Mouse (Mus musculus) retina, embryonic 14.5 days (tissue): ENCODE measurements at regions not wholly inside any gene's neighbourhood (a gene's known extent, or its start where the extent isn't known, plus 50 kb on each side); places are given as distances from the start of the nearest gene placed in this dataset.

Experiments
- DNase-seq: peaks from one replicate; pipeline ENCODE4 v3.0.0-alpha.2; 2015; ENCODE audit warnings: low spot score

- DNase-seq, result no peak
Observed at GRCm38 (mm10) chr10:25118674-25119670, 188.7 kb downstream of the Akap7 start.

DNA sequence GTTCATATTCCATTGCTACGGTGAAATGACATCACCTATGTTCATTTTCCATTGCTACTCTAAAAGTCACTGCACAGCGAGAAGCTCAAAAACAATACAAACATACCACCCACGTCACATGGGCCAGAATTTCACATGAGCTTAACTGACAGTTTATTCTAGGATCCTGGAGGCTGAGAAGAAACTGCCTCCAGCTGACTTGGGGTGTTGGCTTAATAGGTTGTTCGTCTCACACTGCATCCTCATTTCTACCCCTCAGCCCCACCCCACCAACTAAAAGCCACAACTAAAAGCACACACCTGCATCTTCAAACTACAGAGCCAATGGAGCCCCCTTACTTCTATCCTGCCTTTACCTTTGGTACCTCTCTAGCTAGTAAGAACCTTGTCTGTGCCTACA, 187.0 kb upstream of the Arg1 start:
- no peak for DNase-seq

DNA sequence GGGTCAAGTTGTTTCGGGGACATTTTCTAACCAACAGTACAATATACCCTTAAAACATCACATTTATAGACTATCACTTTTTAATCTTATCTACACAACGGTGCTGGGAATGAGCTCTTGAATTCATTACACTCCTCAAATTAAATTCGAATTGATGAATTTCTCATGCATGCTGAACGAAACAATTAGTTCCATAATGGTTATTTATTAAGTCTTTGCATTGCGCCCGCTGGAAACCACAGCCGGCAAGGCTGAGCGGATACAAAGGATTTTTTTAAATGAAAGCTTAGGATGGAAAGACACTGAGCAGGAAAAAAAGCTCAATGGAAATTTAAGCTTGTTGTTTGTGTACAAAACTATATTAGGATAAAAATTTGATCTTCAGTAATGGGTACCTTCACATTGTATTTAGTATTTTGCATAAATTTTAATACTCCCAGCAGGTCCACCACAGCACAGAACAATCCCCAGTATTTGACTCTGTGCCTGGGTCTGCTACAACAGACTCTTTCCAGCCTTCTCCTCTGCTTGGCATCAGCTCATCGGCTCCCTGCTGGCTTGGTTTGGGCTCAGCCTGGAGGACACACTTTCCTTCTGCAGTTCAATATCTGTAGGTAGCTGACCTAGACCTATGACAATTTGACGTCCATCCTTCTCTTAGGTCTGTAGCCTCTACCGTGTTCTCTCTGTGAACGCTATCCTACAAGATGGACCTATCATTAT, 185.3 kb upstream of the Arg1 start:
- DNase-seq, result peak; percentile 29

- peak; percentile 83 for DNase-seq
Observed at GRCm38 (mm10) chr10:25111636-25112422, 184.5 kb upstream of the Arg1 start.

DNA sequence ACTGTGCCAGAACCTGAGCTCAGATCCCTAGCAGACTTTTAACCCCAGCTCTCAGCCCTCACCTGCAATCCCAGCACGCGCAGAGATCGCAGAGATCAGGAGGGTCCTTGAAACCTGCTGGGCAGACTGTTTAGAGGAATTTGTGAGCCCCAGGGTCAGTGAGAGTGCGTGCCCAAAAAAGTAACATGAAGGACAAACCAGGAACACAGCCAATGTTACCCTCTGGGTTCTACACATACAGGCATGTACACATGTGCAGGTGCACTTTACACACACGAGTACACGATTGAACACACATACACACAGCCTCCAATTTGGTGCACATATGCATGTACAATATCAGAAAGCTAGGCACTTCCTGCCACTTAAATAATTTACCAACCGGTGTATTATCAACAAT, 183.9 kb upstream of the Arg1 start:
- DNase-seq, result no peak

DNA sequence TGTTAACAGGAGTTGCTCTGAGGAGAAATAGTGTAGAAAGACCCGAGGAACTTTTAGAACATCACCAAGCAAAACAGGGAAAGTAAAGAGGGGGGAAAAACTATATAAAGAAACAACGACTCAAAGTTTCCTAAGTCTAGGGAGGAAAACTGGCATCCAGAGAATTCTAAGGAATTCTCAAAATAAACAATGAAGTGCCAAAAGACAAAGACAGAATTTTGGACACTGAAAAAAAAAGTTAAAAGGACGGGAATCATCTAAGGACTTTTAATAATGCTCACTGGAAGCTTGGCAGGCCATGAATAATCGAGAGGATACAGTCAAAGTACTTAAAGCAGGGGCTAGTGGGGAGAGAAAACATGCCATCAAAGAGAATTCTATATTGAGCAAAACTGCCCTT, 170.8 kb upstream of the Arg1 start:
- DNase-seq, result no peak

DNA sequence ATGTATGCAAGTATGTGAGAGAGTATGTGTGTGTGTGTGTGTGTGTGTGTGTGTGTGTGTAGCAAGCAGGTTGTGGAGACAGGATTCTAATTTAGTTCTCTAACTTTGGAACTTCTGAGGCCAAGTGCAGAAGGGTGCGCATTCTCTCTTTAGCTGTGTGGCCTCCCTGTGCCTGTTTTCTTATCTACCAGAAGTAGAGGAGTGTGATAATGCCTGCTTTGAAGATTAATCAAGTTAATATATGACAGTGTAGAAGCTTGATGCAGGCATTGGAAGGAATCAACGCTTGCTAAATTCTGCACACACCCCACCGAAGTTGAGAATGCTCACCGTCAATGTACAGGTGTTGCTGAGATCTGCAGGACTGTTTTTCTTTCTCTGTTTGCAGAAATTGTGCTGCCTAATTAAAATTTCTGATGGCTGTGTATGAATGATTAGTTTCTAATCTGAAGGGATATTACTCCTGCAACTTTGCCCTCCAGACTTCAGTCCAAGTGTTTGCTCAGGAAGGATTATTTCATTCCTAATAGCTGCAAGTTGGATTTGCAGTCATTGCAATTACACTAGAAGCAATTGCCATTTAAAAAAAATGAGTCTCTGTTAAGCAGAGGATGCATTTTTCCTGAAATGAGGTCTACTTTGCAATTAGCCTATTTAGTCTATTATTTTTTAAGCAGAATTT, 162.6 kb upstream of the Arg1 start:
- DNase-seq, result no peak

- DNase-seq, result no peak
Observed at GRCm38 (mm10) chr10:25086745-25087144, 159.5 kb upstream of the Arg1 start.

DNA sequence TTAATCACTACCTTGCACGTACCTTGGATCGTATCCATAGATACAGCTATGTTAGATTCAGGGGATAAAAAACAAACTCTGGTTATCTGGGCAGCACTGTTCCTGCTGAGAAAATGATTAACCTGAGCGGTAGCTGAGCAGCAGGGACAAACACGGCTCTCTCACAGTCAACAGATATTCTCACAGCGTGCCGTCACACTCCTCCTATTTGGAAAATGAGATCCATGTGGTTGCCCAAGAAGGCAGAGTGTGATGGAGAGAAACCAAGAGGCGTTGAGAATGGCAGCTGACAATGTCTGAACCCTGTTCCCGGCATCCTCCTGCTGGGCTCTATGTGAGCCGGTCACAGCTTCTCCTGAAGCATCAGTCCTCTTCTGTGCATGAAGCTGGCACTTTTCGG, 155.6 kb upstream of the Arg1 start:
- DNase-seq, result no peak

- DNase-seq, result no peak
Observed at GRCm38 (mm10) chr10:25072617-25073016, 145.3 kb upstream of the Arg1 start.

DNA sequence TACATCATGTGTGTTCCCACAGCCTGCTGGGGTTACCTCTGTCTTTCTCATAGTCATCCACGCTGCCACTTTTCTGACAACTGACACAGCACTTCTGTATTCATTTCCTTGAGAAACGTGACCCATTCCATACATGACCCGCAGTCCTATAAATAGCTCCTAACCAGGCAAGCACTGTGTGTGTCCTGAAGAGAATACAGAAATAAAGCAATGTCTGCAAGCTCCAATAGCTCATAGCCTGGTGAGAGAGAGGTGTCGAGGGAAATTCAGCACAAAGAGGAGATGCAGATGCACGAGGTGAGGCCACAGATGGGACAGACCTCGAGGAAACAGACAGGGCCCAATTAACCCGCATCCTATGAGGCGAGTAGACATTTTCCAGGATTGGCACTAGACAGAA, 141.0 kb upstream of the Arg1 start:
- no peak for DNase-seq

DNA sequence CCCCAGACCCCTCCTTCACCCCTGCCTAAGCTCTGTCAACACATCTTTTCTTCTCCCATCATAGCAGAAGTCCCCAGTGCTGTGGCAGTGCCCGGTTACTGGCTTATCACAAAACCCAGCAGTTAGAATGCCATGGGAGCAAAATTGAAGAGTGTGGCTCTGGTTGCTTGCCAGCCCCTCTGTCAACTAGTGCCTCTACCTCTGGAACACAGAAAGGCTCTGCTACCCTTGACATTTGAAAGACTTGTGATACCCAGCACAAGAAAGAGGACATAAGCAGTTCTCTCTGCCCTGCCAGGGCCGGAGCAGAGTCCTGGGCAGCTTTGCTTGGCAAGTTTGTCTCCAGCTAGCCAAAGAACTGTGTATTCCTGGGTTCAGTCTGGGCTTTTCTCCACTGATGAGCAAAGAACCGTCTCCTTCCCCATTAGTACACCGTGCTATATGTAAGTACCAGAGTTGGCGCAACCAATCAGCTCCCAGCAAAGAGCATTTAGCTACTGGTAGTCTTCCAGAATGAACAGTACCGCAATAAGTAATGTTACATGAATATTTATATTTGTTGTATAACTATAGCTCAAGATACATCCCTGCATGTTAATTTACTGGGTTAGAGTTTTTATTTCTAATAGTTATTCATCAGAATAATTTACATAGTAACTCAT, 137.5 kb upstream of the Arg1 start:
- DNase-seq, result no peak

- peak; percentile 51 for DNase-seq
Observed at GRCm38 (mm10) chr10:25061402-25062055, 134.2 kb upstream of the Arg1 start.

DNA sequence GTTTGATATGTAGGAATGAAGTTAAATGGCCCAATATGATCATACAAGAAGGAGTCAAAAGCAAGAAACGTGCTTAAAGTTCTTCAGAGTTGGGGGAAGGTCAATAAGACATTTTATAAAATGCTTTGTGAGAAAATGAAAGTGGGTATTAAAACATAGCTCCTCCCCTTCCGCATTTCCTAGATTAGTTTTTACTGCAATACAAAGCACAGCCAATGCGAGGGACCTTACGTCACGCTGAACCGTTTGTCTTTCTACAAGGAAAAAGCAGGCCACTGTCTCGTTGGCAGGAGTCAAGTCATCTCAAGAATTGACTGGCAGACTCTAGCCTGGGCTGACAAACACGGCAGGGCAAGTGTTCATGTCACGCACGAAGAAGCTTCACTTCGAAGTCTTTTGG, 131.4 kb upstream of the Arg1 start:
- DNase-seq, result no peak

DNA sequence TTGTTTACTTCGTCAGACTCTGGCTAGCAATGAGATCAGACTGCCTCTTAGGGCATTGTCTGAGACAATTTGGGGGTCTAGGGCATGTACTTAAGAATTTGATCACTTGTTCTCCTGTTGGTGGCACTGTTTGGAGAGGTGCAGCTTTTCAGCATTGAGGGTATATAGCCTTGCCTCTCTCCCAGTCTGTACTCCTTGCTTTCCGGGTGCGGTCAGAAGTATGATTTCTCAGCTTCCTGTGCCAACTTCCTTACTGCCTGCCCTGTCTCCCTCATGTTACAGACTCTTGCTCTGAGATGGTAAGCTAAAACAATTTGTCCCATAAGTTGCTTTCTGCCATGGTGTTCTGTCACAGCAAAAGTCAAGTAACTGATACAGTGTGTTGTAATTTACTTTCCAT, 124.7 kb upstream of the Arg1 start:
- no peak for DNase-seq

- no peak for DNase-seq
Observed at GRCm38 (mm10) chr10:25051368-25051874, 124.1 kb upstream of the Arg1 start.

DNA sequence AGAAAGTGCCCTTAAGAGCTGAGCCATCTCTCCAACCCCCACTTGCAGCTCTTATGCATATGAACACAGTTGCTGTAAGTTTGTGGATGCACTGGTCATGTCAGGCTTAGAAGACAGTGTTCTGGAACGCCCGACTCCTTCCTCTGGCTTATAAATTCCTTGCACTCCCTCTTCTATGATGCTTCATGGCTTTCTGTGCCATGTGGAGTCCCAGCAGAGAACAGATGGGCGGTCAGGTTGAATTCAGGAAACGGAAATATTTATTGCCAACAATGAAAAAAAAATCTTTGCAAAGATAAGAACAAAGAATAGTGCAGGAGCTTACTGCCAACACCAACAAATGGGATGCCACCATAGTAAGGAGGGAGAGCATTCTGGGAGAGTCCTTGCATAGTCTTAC, 113.9 kb upstream of the Arg1 start:
- DNase-seq, result no peak

DNA sequence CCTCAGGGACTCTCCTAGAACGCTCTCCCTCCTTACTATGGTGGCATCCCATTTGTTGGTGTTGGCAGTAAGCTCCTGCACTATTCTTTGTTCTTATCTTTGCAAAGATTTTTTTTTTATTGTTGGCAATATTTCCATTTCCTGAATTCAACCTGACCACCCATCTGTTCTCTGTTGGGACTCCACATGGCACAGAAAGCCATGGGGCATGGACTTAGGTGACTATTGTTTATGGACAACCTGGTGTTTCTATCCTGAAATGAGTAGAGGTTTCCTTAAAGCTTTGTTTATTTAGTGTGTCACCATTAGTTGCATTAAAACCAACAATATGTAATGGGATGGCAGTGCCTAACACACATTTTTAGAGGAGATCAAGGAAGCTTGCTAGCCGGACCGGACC, 112.6 kb upstream of the Arg1 start:
- no peak for DNase-seq

DNA sequence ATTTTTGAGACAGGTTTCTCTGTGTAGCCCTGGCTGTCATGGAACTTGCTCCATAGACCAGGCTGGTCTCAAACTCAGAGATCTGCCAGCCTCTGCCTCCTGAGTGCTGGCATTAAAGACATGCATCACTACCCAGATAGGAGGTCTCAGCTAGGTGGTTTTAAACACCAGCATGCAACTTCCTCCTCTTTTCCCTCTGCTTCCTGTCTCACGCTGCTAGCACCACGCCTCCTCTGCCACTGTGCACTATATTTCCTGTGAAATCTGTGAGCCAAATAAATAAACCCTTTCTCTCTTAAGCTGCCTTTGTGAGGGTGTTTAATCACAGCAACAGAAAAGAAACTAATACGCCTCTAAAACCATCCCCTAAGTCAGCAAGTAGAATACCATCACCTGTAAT, 109.6 kb upstream of the Arg1 start:
- no peak for DNase-seq

GRCm38 (mm10) chr10:25035363-25035762, 108.1 kb upstream of the Arg1 start:
- no peak for DNase-seq

DNA sequence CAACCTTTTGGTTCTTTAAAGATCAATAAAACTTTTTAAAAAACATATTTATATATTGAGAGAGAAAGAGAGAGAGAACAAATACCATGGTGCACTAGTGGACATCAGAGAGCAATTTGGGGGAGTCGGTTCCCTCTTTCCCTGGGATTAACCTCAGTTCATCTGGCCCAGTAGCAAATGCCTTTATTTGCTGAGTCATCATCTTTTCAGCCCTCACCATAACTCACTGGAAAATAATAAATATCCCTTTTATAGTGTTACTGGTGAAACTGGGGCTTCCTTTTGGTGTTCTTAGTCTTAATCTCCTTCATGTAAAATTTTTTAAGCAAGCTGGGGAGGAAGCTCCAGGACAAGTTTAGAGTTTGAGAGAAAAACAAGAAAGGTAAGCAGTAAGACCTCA, 105.3 kb upstream of the Arg1 start:
- no peak for DNase-seq
